Mouse (Mus musculus): Measurements from ENCODE around the gene Olfr519. TPM values are rescaled to one million over a fixed set of nuclear protein-coding genes. Genes with fewer than 3 reads are reported as not detected.

Olfr519 gene
- total and polyA plus RNA-seq, 2 experiments from 2014 or later, result not detected

DNA sequence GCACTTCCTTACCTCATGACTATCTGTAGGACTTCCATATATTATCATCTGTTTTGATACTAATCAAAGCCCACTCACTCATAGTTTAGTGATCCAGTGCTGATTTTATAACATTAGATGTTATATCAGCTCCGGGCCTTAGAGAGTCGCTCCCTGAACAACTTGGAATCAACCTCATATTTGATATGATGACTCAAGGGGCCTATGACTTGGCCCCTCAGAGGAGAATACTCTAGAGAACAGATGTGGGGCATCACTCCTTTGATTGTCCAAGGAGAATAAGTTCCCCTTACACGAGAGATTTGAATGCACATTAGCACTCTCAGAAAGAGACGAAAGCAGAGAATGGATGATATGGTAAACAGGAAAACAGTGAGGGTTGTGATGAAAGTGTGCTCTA lies 9.3 kb downstream of the Olfr519 start, which contains the start of gene Olfr518:
Gene Olfr518 (minus strand): TSS at position 101 of the 400 bp plus-strand sequence.
- H3K4me2 ChIP-seq (ENCODE audit: low read depth, low read length, poor library complexity, severe bottlenecking), result no peak within 1 kb of the TSS
- no peaks in the 10 kb centered on the region for H3K27me3 ChIP-seq (ENCODE audit: insufficient read depth, low read length)
- no peak within 1 kb of the TSS for H3K9ac ChIP-seq (replicated peaks; ENCODE audit: low read length, poor library complexity, severe bottlenecking)
- ATAC-seq (ENCODE audit: low FRiP score) (no peak), DNase-seq (ENCODE audit: low spot score) (no peak)
- WGBS, result 81% methylated on average over 4 of the region's 4 CpGs
- H3K36me3 ChIP-seq (ENCODE audit: insufficient read depth, low read length), result no peaks in the 10 kb centered on the region
- no peak within 1 kb of the TSS for H3K27ac ChIP-seq (ENCODE audit: low read depth, low read length)
- no peak within 1 kb of the TSS for H3K4me3 ChIP-seq (ENCODE audit: low read depth, low read length)
- no peaks in the 10 kb centered on the region for H3K4me1 ChIP-seq (ENCODE audit: insufficient read depth, low read length)
- TF ChIP-seq CTCF (IDR thresholded peaks at IDR 0.05), result no peak
- no peaks in the 10 kb centered on the region for H3K9me3 ChIP-seq (ENCODE audit: low read length)

DNA sequence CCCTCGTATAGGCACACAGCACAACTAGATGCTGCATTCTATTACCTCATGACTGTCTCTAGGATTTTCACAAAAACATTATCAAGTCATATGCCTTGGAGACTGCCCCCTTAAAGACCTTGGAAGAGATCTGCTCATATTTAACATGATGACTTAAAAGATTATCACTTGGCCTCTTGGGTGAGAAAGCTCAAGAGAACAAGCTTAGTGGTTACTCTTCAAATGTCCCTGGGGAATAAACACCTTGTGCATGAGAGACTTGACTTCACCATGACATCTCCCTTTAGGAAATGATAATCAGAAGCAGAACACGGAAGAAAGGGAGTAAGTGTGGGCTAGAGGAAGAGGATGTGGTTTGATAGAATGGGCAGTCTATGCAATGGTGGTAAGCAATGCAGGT lies 21.9 kb downstream of the Olfr519 start, which contains the start of gene Olfr517:
Gene Olfr517 (minus strand): TSS at position 101 of the 400 bp plus-strand sequence.
- no peaks in the 10 kb centered on the region for H3K4me1 ChIP-seq (ENCODE audit: insufficient read depth, low read length)
- TF ChIP-seq CTCF (IDR thresholded peaks at IDR 0.05), result no peak
- H3K4me2 ChIP-seq (ENCODE audit: low read depth, low read length, poor library complexity, severe bottlenecking), result no peak within 1 kb of the TSS
- 66% methylated on average over 2 of the region's 2 CpGs for WGBS
- H3K9me3 ChIP-seq (ENCODE audit: low read length), result no peaks in the 10 kb centered on the region
- no peak for ATAC-seq (ENCODE audit: low FRiP score)
- H3K36me3 ChIP-seq (ENCODE audit: insufficient read depth, low read length), result no peaks in the 10 kb centered on the region
- H3K4me3 ChIP-seq (ENCODE audit: low read depth, low read length), result no peak within 1 kb of the TSS
- H3K27ac ChIP-seq (ENCODE audit: low read depth, low read length), result no peak within 1 kb of the TSS
- H3K9ac ChIP-seq (replicated peaks; ENCODE audit: low read length, poor library complexity, severe bottlenecking), result no peak within 1 kb of the TSS
- no peak for DNase-seq (ENCODE audit: low spot score)
- H3K27me3 ChIP-seq (ENCODE audit: insufficient read depth, low read length), result no peaks in the 10 kb centered on the region

DNA sequence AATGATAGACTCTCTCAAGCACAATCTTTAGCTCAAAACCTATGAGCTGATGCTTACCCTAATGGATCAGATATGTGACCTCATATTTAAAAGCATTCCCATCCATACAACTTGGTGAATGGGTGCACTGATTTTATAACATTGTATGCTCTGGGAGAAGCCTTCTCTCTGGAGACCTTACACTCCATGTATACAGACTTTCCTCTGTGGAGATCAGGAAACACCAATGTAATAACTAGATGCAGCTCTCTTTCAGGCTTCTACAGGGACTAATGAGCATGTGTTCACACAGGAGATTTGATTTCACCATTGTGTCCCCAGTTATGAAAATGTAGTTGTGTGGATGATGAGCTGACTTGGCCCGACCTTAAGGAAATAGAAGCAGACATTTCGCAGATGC lies 43.8 kb downstream of the Olfr519 start, which contains the start of gene Olfr516:
Gene Olfr516 (minus strand): TSS at position 101 of the 400 bp plus-strand sequence.
- DNase-seq (ENCODE audit: low spot score), result no peak
- no peak for TF ChIP-seq CTCF (IDR thresholded peaks at IDR 0.05)
- Histone ChIP-seq H3K9me3 (ENCODE audit: low read length) (no peaks in the 10 kb centered on the region), H3K9ac (replicated peaks; ENCODE audit: low read length, poor library complexity, severe bottlenecking) (no peak within 1 kb of the TSS), H3K27me3 (ENCODE audit: insufficient read depth, low read length) (no peaks in the 10 kb centered on the region), H3K4me1 (ENCODE audit: insufficient read depth, low read length) (no peaks in the 10 kb centered on the region), H3K27ac (ENCODE audit: low read depth, low read length) (no peak within 1 kb of the TSS), H3K36me3 (ENCODE audit: insufficient read depth, low read length) (no peaks in the 10 kb centered on the region), H3K4me2 (ENCODE audit: low read depth, low read length, poor library complexity, severe bottlenecking) (no peak within 1 kb of the TSS), H3K4me3 (ENCODE audit: low read depth, low read length) (no peak within 1 kb of the TSS)
- WGBS, result 88% methylated on average over 2 of the region's 2 CpGs
- ATAC-seq (ENCODE audit: low FRiP score), result no peak

Other genes starting within 250 kb of the Olfr519 start
- gene Olfr509, start 242.5 kb downstream of the Olfr519 start, total RNA-seq (2014; rRNA removed), result 0.05 TPM in 1 of 2 replicates, not detected in the other
- gene Olfr509, start 242.5 kb downstream of the Olfr519 start, polyA plus RNA-seq (2015; fragmentation: Nextera tagmentation; extraction: Ambion mirVana), result not detected in 2 replicates
- gene Olfr510, start 228.0 kb downstream of the Olfr519 start, total RNA-seq (2014; rRNA removed), result not detected in 2 replicates
- not detected in 2 replicates for gene Olfr510, start 228.0 kb downstream of the Olfr519 start, polyA plus RNA-seq (2015; fragmentation: Nextera tagmentation; extraction: Ambion mirVana)
- gene Olfr512, start 181.1 kb downstream of the Olfr519 start, total RNA-seq (2014; rRNA removed), result not detected in 2 replicates
- gene Olfr512, start 181.1 kb downstream of the Olfr519 start, polyA plus RNA-seq (2015; fragmentation: Nextera tagmentation; extraction: Ambion mirVana), result not detected in 2 replicates
- gene Olfr513, start 143.4 kb downstream of the Olfr519 start, total RNA-seq (2014; rRNA removed), result not detected in 2 replicates
- gene Olfr513, start 143.4 kb downstream of the Olfr519 start, polyA plus RNA-seq (2015; fragmentation: Nextera tagmentation; extraction: Ambion mirVana), result not detected in 2 replicates
- not detected in 2 replicates for gene Olfr514, start 68.4 kb downstream of the Olfr519 start, total RNA-seq (2014; rRNA removed)
- not detected in 2 replicates for gene Olfr514, start 68.4 kb downstream of the Olfr519 start, polyA plus RNA-seq (2015; fragmentation: Nextera tagmentation; extraction: Ambion mirVana)
- gene Olfr516, start 43.9 kb downstream of the Olfr519 start, total RNA-seq (2014; rRNA removed), result not detected in 2 replicates
- gene Olfr516, start 43.9 kb downstream of the Olfr519 start, polyA plus RNA-seq (2015; fragmentation: Nextera tagmentation; extraction: Ambion mirVana), result not detected in 2 replicates
- gene Olfr517, start 22.0 kb downstream of the Olfr519 start, total RNA-seq (2014; rRNA removed), result not detected in 2 replicates
- gene Olfr517, start 22.0 kb downstream of the Olfr519 start, polyA plus RNA-seq (2015; fragmentation: Nextera tagmentation; extraction: Ambion mirVana), result not detected in 2 replicates
- not detected in 2 replicates for gene Olfr518, start 9.4 kb downstream of the Olfr519 start, total RNA-seq (2014; rRNA removed)
- gene Olfr518, start 9.4 kb downstream of the Olfr519 start, polyA plus RNA-seq (2015; fragmentation: Nextera tagmentation; extraction: Ambion mirVana), result not detected in 2 replicates
- 0.22 TPM in 1 of 2 replicates, not detected in the other for gene Nlrp10, start 35.8 kb upstream of the Olfr519 start, total RNA-seq (2014; rRNA removed)
- gene Nlrp10, start 35.8 kb upstream of the Olfr519 start, polyA plus RNA-seq (2015; fragmentation: Nextera tagmentation; extraction: Ambion mirVana), result not detected in 2 replicates
- 121 TPM in 2 replicates for gene Eif3f, start 40.0 kb upstream of the Olfr519 start, total RNA-seq (2014; rRNA removed)
- 73.9 and 77.8 TPM in 2 replicates for gene Eif3f, start 40.0 kb upstream of the Olfr519 start, polyA plus RNA-seq (2015; fragmentation: Nextera tagmentation; extraction: Ambion mirVana)
- 159 and 207 TPM in 2 replicates for gene Tub, start 55.9 kb upstream of the Olfr519 start, total RNA-seq (2014; rRNA removed)
- 42.8 and 44.3 TPM in 2 replicates for gene Tub, start 55.9 kb upstream of the Olfr519 start, polyA plus RNA-seq (2015; fragmentation: Nextera tagmentation; extraction: Ambion mirVana)
- gene Ric3, start 188.9 kb upstream of the Olfr519 start, total RNA-seq (2014; rRNA removed), result 62.8 and 65.0 TPM in 2 replicates
- gene Ric3, start 188.9 kb upstream of the Olfr519 start, polyA plus RNA-seq (2015; fragmentation: Nextera tagmentation; extraction: Ambion mirVana), result 42.1 and 42.2 TPM in 2 replicates

All from midbrain, postnatal 0 days (tissue).